Mouse (Mus musculus) erythroblast, embryonic 14.5 days (primary cell): ENCODE data around the gene Adh6b.

Experiments
- GATA1 ChIP-seq: IDR thresholded peaks from 2 replicates; pipeline ENCODE4 v1.6.1; 2012; ENCODE audit warnings: low read length, inconsistent platforms, mixed read lengths
- TAL1 ChIP-seq: IDR thresholded peaks from 3 replicates; pipeline ENCODE4 v1.6.1; 2012; ENCODE audit warnings: low read length, inconsistent platforms, mixed read lengths

DNA sequence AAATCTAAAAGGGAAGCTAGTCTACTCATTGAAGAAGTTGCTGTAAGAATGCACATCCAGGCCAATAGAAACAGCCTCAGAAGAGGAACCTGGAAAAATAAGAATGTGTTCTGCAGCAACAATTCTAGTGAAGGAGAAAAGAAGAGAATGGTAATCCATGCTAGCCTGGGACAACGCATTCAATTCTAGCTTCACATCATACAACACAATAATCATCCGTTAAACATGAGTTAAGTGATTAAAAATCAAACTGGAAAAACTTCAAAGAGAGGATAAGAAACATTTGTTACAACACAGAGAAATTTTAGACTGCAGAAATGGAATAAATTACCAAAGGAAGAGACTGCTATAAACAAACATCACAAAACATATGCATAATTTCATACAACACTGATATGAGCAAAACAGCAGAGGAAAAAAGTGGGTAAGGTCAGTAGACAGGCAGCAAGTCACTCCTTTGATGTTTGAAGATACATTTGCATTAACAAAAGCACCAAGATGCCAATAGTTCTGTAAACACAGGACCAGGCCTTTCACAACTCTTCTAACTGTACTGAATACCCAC lies 24.6 kb upstream of the Adh6b start:
- TF ChIP-seq GATA1 (no peak), TAL1 (no peak)
